Mouse (Mus musculus): Measurements from ENCODE around the gene Gm10392. TPM values are rescaled to one million over a fixed set of nuclear protein-coding genes. Genes with fewer than 3 reads are reported as not detected.
"Not testable (repeated sequence)": the region's sequence is repeated elsewhere in the genome, so short reads cannot be mapped to it uniquely, and the experiment has no call there.

The Gm10392 gene
- total RNA-seq (2018; cell fraction: chromatin; rRNA removed), result under 1 TPM in 3 of 26 experiments, not detected in 23; 0.47 to 0.54 (median 0.50) TPM
- total RNA-seq (2018; cell fraction: cytosol; rRNA removed), result under 1 TPM in 4 of 26 experiments, not detected in 22; 0.09 to 0.26 (median 0.11) TPM
- total RNA-seq (2018; cell fraction: nucleus; rRNA removed), result 1 to 10 TPM in 1 of 26 experiments, under 1 TPM in 8, not detected in 17; 0.28 to 1.6 (median 0.36) TPM
- polyA plus RNA-seq (2018), result not detected in 3 replicates

DNA sequence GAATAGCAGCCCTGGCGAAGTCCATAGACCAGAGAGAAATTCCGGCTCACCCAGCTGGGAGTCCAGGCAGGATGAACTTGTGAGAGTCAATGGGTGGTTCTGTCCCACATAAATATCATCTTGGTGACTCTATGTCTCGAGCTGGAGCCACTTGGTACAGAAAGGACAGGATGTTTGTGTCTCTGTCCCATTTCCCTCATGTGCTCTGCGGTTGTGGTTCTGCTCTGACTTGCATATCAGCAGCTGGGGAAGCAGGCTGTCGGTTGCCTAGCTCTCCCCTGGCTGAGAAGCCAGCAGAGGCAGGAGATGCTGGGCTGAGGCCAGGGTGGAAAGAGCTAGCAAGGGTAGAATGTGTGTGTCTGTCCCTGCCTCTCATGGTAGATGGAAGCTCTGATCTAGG is at the start of gene Gm10392:
Gm10392 (minus strand) TSS at position 156 of the 400 bp plus-strand sequence.
- no peaks in the 10 kb centered on the region for H3K36me3 ChIP-seq (ENCODE audit: inconsistent target)
- H3K79me2 ChIP-seq (ENCODE audit: inconsistent target), result peaks cover 5% of the 10 kb centered on the region; the same call in 1 of the 2 replicates
- WGBS (ENCODE audit: missing documents), result 5% methylated on average over 4 of the region's 5 CpGs
- H3K27ac ChIP-seq, result peak within 1 kb of the TSS; percentile 67
- H3K4me3 ChIP-seq (ENCODE audit: inconsistent target), result no peak within 1 kb of the TSS

DNA sequence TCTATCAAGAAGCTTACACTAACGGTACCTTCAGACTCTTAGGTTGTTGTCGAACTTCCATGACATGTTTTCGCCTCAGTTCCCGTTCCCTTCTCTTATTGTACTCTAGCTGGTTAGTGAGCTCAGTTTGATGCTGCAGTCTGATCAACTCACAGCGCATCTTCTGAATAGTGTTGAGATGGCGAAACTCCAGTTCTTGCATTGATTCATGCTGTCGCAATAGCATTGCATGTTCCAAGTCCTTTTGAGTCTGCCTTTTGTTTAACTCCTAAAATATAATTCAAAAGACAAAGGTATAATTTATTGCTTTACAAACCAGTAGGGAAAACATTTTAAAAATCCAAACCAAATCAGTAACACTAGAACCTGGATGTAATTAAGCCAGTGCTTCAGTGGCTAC is 26.3 kb upstream of the Gm10392 start:
- 85% methylated on average over 7 of the region's 7 CpGs for WGBS (ENCODE audit: missing documents)
- Histone ChIP-seq H3K36me3 (ENCODE audit: inconsistent target) (peaks cover 57% of the 10 kb centered on the region), H3K4me3 (ENCODE audit: inconsistent target) (no peak overlapping the region), H3K79me2 (ENCODE audit: inconsistent target) (no peaks in the 10 kb centered on the region), H3K27ac (no peak overlapping the region)

DNA sequence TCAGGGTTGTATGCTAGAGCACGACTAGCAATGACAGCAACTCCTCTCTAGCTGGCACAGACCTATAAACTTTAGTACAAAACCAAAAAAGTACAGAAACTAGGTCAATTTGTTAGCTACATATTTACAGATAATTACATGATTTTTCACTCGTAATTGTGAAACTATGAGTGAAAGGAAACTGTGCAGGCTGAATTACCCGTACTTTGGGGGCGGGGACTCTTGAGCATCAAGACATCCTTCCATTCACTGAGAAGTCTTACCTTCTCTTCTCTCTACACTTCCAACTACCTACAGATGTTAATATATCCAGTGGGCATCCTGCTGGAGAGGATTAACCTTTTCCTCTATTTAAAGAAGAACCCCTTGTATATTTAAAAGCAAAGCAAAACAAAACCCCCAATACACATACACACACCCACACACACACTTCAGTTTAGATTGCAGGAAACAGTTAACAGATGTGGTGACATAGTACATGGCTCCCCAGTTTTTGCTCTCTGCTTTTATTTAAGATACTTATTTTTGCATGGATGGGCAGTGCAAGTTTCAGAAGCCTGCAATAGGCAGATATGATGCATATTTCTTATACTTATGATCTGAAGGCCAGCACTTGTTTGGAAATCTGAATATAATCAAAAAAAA is 13.3 kb upstream of the Gm10392 start:
- Histone ChIP-seq H3K27ac (no peak overlapping the region), H3K4me3 (ENCODE audit: inconsistent target) (no peak overlapping the region), H3K36me3 (ENCODE audit: inconsistent target) (peaks cover 23% of the 10 kb centered on the region), H3K79me2 (ENCODE audit: inconsistent target) (no peaks in the 10 kb centered on the region)
- 68% methylated on average over 4 of the region's 4 CpGs for WGBS (ENCODE audit: missing documents)

GRCm38 (mm10) chr11:77530862-77531261 is 11.9 kb upstream of the Gm10392 start:
- WGBS (ENCODE audit: missing documents), result 100% methylated on average over 2 of the region's 2 CpGs
- Histone ChIP-seq H3K4me3 (ENCODE audit: inconsistent target) (no peak overlapping the region), H3K27ac (no peak overlapping the region), H3K79me2 (ENCODE audit: inconsistent target) (no peaks in the 10 kb centered on the region), H3K36me3 (ENCODE audit: inconsistent target) (peaks cover 9% of the 10 kb centered on the region; the same call in 1 of the 2 replicates)

DNA sequence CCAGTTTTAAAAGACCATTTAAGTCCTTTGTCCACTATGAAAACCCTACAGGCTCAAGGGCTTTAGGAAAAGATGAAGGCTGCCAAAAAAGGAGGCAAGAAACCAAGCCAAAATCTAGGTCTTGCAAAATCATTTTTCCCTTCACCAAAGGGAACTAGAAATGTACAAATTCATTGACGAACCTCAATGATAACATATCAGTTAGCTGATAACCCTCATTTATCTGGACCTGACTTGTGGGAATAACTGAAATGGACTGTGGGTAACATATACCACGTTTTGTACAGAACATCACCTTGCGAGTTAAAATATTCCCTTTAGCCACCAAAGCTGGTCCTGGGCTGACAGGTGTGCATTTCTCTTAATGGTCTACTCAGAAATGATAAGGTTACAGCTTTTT is 10.6 kb upstream of the Gm10392 start:
- no peaks in the 10 kb centered on the region for H3K36me3 ChIP-seq (ENCODE audit: inconsistent target)
- WGBS (ENCODE audit: missing documents), result 89% methylated on average over 3 of the region's 3 CpGs

DNA sequence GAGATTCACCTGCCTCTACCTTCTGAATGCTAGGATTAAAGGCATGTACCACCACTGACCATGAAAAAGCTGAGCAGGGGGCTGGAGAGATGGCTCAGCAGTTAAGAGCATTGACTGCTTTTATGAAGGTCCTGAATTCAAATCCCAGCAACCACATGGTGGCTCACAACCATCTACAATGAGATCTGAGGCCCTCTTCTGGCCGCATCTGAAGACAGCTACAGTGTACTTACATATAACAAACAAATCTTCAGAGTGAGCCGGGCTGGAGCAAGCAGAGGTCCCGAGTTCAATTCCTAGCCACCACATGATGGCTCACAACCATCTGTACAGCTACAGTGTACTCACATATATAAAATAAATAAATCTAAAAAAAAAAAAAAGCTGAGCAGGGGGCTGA is 9.4 kb upstream of the Gm10392 start:
- H3K36me3 ChIP-seq (ENCODE audit: inconsistent target); H3K4me3 ChIP-seq (ENCODE audit: inconsistent target); H3K79me2 ChIP-seq (ENCODE audit: inconsistent target); H3K27ac ChIP-seq: not testable (repeated sequence)
- WGBS (ENCODE audit: missing documents), result 93% methylated on average over 3 of the region's 3 CpGs

More for the DNA sequence above, 10.6 kb upstream of the Gm10392 start:
- no peak overlapping the region for H3K27ac ChIP-seq
- H3K4me3 ChIP-seq (ENCODE audit: inconsistent target), result no peak overlapping the region
- no peaks in the 10 kb centered on the region for H3K79me2 ChIP-seq (ENCODE audit: inconsistent target)

DNA sequence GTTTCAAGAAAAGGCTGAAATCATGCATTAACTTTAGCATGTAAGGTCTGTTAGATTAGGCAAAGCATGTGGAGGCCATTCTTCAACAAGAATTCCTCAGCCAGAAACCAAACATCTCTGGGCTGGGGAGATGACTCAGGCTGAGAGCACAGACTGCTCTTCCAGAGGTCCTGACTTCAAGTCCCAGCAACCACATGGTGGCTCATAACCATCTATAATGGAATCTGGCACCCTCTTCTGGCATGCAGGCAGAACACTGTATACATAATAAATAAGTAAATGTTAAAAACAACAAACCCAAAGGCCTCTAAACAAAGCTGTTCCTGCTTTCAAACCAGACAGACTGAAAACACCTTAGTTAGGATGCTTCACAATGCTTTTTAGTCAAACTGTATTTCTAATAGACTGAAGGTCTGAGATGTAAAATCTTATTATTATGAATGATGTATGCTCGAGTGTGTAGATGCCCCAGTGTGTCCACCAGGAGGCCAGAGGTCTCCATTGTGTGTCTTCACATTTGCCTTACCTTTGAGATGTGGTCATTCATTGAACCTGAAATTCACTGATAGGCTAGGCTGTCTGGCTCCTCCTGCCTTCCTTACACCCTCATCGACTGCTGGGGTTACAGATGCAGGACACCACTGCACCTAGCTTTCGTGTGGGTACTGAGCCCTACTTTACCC is 6.9 kb upstream of the Gm10392 start:
- 100% methylated on average over 3 of the region's 3 CpGs for WGBS (ENCODE audit: missing documents)

GRCm38 (mm10) chr11:77520601-77521529 is 1.9 kb upstream of the Gm10392 start:
- H3K79me2 ChIP-seq (ENCODE audit: inconsistent target), result peaks cover 5% of the 10 kb centered on the region; the same call in 1 of the 2 replicates
- WGBS (ENCODE audit: missing documents), result 16% methylated on average over 5 of the region's 5 CpGs
- no peak overlapping the region for H3K4me3 ChIP-seq (ENCODE audit: inconsistent target)
- no peaks in the 10 kb centered on the region for H3K36me3 ChIP-seq (ENCODE audit: inconsistent target)
- peak overlapping the region; percentile 67 for H3K27ac ChIP-seq

More for the DNA sequence above, 6.9 kb upstream of the Gm10392 start:
- Histone ChIP-seq H3K79me2 (ENCODE audit: inconsistent target) (no peaks in the 10 kb centered on the region), H3K27ac (no peak overlapping the region), H3K36me3 (ENCODE audit: inconsistent target) (no peaks in the 10 kb centered on the region), H3K4me3 (ENCODE audit: inconsistent target) (no peak overlapping the region)

DNA sequence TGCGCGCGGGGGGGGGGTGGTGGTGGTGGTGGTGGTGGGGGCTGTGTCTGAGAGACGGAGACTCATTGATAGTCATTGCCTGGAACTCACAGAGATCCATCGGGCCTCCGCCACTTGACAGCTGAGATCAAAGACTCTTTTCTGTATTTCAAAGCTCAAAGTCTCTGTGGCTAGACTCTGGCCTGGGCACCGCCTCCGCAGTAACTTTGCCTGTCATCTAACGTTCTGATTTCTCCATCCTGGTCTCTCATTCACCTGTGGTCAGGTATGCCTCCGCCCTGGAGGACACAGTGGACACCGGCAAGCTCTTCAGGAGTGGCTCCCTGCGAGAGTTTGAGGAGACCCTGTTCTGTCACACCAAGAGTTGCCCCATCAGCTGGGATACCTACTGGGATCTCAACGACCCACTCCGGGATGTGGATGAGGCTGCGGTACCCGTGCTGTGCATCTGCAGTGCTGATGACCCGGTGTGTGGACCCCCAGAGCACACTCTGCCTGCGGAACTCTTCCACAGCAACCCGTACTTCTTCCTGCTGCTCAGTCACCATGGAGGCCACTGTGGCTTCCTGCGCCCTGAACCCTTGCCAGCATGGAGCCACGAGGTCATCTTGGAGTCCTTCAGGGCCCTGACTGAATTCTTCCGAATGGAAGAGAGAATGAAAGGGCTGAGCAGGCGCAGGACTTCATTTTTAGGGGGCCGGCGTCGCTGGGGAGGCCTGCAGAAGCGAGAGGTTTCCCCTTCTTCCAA is 773 bp downstream of the Gm10392 start:
- Histone ChIP-seq H3K27ac (peak overlapping the region; percentile 67), H3K79me2 (ENCODE audit: inconsistent target) (peaks cover 5% of the 10 kb centered on the region; the same call in 1 of the 2 replicates), H3K4me3 (ENCODE audit: inconsistent target) (no peak overlapping the region), H3K36me3 (ENCODE audit: inconsistent target) (no peaks in the 10 kb centered on the region)
- WGBS (ENCODE audit: missing documents), result 47% methylated on average over 27 of the region's 27 CpGs

GRCm38 (mm10) chr11:77516553-77517425 is 2.2 kb downstream of the Gm10392 start:
- WGBS (ENCODE audit: missing documents), result 85% methylated on average over 5 of the region's 5 CpGs
- no peak overlapping the region for H3K27ac ChIP-seq
- H3K36me3 ChIP-seq (ENCODE audit: inconsistent target), result no peaks in the 10 kb centered on the region
- peaks cover 5% of the 10 kb centered on the region; the same call in 1 of the 2 replicates for H3K79me2 ChIP-seq (ENCODE audit: inconsistent target)
- no peak overlapping the region for H3K4me3 ChIP-seq (ENCODE audit: inconsistent target)

DNA sequence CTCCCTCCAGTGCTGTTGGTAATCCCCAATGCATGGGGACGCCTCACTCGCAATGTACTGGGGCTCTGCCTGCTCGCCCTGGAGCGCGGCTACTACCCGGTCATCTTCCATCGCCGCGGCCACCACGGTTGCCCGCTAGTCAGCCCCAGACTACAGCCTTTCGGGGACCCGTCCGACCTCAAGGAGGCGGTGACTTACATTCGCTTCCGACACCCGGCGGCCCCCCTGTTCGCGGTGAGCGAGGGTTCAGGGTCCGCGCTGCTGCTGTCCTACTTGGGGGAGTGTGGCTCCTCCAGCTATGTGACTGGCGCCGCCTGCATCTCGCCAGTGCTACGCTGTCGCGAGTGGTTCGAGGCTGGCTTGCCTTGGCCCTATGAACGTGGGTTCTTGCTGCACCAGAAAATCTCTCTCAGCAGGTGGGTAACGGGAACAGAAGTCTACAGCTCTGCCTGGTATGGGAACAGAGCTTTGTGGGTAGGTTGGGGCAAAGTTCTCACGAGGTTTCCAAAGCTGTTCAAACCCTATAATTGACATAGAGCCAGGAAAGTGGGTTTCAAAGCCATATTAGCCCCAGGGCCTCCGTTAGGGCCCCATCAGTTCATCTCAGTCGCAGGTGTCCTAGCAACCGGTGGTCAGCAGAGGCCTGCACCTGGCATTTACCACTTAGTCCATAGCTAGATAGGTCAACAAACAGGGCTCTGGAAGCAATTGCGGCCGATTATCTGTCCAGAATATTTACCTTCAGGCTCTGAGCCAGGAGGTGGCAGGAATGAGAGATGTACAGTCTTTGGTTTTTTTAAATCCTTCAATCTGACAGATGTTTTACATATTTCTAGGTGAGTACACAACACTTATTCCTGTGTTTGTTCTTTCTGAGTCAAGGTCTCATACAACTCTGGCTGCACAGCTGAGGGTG is 3.1 kb downstream of the Gm10392 start, which contains the start of gene Trp53i13:
Trp53i13 (minus strand) TSS at position 344 of the 916 bp plus-strand sequence.
- H3K4me3 ChIP-seq (ENCODE audit: inconsistent target), result peak within 1 kb of the TSS; percentile 47
- peaks cover 5% of the 10 kb centered on the region; the same call in 1 of the 2 replicates for H3K79me2 ChIP-seq (ENCODE audit: inconsistent target)
- no peaks in the 10 kb centered on the region for H3K36me3 ChIP-seq (ENCODE audit: inconsistent target)
- H3K27ac ChIP-seq, result no peak within 1 kb of the TSS
- 14% methylated on average over 38 of the region's 39 CpGs for WGBS (ENCODE audit: missing documents)

Measured in macrophage (primary cell).